Mouse (Mus musculus): ENCODE measurements at regions not wholly inside any gene's neighbourhood (a gene's known extent, or its start where the extent isn't known, plus 50 kb on each side); places are given as distances from the start of the nearest gene placed in this dataset.

DNA sequence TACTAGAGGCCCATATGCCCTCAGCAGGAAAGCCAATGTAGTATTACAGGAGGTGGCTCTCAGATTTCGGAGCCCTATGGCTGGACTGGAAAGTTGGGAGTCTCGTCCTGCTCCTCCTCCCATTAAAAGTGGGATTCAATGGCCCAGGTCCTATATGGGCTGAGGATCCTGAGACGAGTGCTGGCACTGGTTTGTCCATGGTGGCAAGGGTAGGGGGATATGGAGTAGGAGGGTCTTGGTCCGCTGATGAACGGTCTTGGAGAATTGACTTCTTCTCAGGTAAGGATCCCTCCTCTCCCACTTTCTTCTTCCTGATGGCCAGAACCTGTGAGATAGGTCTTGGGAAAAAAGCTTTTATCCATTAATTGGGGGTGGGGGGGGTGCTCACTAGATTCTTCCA lies 522.2 kb upstream of the Slc5a7 start:
- DNase-seq (ENCODE audit: low read depth, low spot score), result no peak

- no peak for DNase-seq (ENCODE audit: low read depth, low spot score)
These were observed 554.8 kb upstream of the Slc5a7 start for GRCm38 (mm10) chr17:54853631-54854030.

- peak; percentile 30 for DNase-seq (ENCODE audit: low read depth, low spot score)
These were observed 549.0 kb upstream of the St6gal2 start for GRCm38 (mm10) chr17:54896198-54896597.

DNA sequence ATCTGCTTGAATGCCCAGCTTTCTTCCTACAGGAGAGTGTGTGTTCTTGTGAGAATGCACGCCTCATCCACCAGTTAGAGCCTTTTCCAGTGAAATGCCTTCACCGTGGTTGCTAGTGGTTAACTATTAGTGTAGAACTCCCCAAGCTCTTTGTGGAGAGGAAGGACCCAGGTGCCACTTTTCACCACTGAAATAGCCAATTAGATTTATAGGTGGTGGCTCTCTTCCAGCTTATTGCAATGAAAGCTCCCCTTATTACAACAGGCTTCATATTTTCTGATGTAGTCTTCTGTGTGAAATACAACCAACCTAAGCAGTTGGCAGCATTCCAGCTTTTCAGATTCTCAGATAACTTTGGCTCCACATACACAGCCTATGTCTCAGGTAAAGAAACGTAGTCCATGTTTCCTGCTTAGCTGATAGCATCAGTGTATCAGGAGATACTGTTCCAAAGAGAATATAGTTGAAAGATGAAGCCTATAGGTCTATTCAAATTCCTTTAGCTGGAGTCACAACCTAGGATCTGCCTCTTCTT lies 515.9 kb upstream of the St6gal2 start:
- DNase-seq (ENCODE audit: low read depth, low spot score), result no peak

- no peak for DNase-seq (ENCODE audit: low read depth, low spot score)
These were observed 501.7 kb upstream of the St6gal2 start for GRCm38 (mm10) chr17:54943380-54944047.

GRCm38 (mm10) chr17:54944288-54944931 lies 500.8 kb upstream of the St6gal2 start:
- DNase-seq (ENCODE audit: low read depth, low spot score), result no peak
